ENCODE assay signal across 11 mouse cellular contexts in the genomic region with DNA sequence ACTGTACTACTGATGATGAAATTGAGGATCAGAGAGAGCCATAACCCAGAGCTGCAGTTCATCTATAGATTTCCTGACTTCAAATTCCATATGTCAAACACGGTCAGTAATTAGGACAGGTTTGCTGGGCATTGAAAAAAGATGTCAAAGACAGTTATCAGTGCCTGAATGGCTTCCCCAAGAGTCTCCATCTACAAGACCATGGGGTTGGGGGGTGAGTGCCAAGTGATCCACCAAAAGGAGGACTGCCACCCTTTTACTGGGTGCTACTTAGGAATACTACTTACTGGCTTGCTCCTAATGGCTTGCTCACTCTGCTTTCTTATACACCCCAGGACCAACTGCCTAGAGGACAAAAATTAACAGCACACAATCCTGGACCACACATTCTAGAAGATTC.
"Had no signal": no experiment of that assay in that cellular context is flagged by ENCODE, and none has a peak within 500 bp of the region (broad histone marks: within the 10 kb centered on the region; RNA-seq: fewer than 3 reads in every experiment).

No protein-coding gene starts in this region.

- H3K27ac ChIP-seq: kidney, postnatal 0 days; limb, embryonic 13.5 days; liver, embryonic 14.5 days; neural tube, embryonic 13.5 days; stomach, postnatal 0 days had no signal

- H3K27me3 ChIP-seq: neural tube, embryonic 13.5 days had no signal

- H3K9me3 ChIP-seq: neural tube, embryonic 13.5 days had no signal

- H3K4me3 ChIP-seq: limb, embryonic 13.5 days; neural tube, embryonic 13.5 days had no signal

- H3K9ac ChIP-seq: limb, embryonic 13.5 days; liver, embryonic 14.5 days; neural tube, embryonic 13.5 days had no signal

- H3K36me3 ChIP-seq: limb, embryonic 13.5 days; neural tube, embryonic 13.5 days had no signal

- DNase-seq: kidney, adult 11 months; kidney, adult 9 months; kidney, postnatal 4 days; left cerebral cortex, postnatal 4 days; lung, adult 18-20 months; thymus, postnatal 4 days had no signal

- H3K4me2 ChIP-seq: limb, embryonic 13.5 days; neural tube, embryonic 13.5 days had no signal
